Comparison of ENCODE assay signal across 13 mouse cellular contexts in the genomic region with DNA sequence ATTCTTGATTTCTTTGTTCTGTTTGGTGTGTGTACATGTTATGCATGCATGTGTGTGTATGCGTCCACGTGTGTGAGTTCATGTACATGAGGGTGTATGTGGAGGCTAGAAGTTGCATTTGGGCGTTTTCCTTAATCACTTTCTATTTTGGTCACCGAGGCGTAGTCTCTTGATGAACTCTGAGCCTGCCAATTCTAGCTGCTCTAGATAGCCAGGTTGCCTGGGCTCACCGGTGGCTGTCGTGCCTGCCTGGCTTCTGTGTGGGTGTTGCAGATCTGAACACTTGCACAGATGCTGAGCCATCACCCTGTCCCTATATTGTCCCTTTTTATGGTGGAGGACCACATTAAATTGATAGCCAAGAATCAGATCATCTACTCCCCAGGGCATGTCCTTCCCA.
DNase-seq lines count a peak whose midpoint lies in the region; TF ChIP-seq lines count a peak whose summit lies in the region.
"Had no signal": no experiment of that assay in that cellular context is flagged by ENCODE, and none has a peak within 500 bp of the region (broad histone marks: within the 10 kb centered on the region; RNA-seq: fewer than 3 reads in every experiment).

No protein-coding gene starts in this region.

- peaks cover 13% of the 10 kb centered on the region for H3K4me1 ChIP-seq in heart, adult 2 months (ENCODE audit: control insufficient read depth, insufficient read depth, low read length)
- H3K4me1 ChIP-seq: liver, embryonic 13.5 days; midbrain, embryonic 15.5 days had no signal

- no peak for TF ChIP-seq EP300 in heart, adult 2 months (IDR thresholded peaks at IDR 0.05; ENCODE audit: insufficient read depth, low read depth, low read length)

- WGBS in heart, adult 2 months, result 17% methylated on average over 7 of the region's 7 CpGs

- H3K27ac ChIP-seq in heart, adult 2 months, result peak overlapping the region; percentile 11; the same call in 1 of the 2 replicates
- H3K27ac ChIP-seq: liver, embryonic 13.5 days; midbrain, embryonic 15.5 days had no signal

- TF ChIP-seq POLR2A in heart, adult 2 months (IDR thresholded peaks at IDR 0.05; ENCODE audit: insufficient read depth, low read depth, low read length), result no peak

- H3K79me2 ChIP-seq in heart, adult 2 months (replicated peaks; ENCODE audit: control insufficient read depth, insufficient read depth, low read length), result no peaks in the 10 kb centered on the region

- peaks cover 3% of the 10 kb centered on the region; the same call in 1 of the 2 replicates for H3K36me3 ChIP-seq in heart, adult 2 months (ENCODE audit: control insufficient read depth, insufficient read depth, low read length)
- H3K36me3 ChIP-seq: liver, embryonic 13.5 days; midbrain, embryonic 15.5 days had no signal

- H3K4me3 ChIP-seq in heart, adult 2 months, result no peak overlapping the region
- H3K4me3 ChIP-seq: liver, embryonic 13.5 days; midbrain, embryonic 15.5 days had no signal

- peak; percentile 96 for DNase-seq in heart, adult 11 months
- no peak for DNase-seq in heart, postnatal 25 days (ENCODE audit: low spot score)
- DNase-seq in cerebellum, adult 9-10 months, result peak; percentile 50
- DNase-seq in heart, adult 2 months, result peak in 1 of 2 experiments; percentile 60
- peak; percentile 40 to 43 for DNase-seq in heart, postnatal 14 days
- DNase-seq in layer of hippocampus, adult 18-20 months (ENCODE audit: low spot score in 2 of 2), result no peak
- DNase-seq in adrenal gland, adult 2 months, result no peak
- DNase-seq in ovary, postnatal 36 days (ENCODE audit: low spot score), result no peak
- DNase-seq: adrenal gland, postnatal 25 days; kidney, postnatal 4 days; liver, embryonic 13.5 days; lung, postnatal 36 days had no signal

- intact Hi-C loops in heart, postnatal 25 days (cut with DNase I), result no loop called here
- intact Hi-C loops in heart, adult 2 months (cut with DNase I), result loop anchor here (5.0 kb wide), 1 partner anchor 76 kb away; no protein-coding TSS in a partner anchor
- intact Hi-C loops in heart, postnatal 14 days (cut with DNase I), result loop anchor here (5.0 kb wide), 1 partner anchor 86 kb away; a partner anchor contains a TSS

- H3K27me3 ChIP-seq in heart, adult 2 months (ENCODE audit: control insufficient read depth, insufficient read depth, low read length), result no peaks in the 10 kb centered on the region
- H3K27me3 ChIP-seq: midbrain, embryonic 15.5 days had no signal

- H3K9ac ChIP-seq in heart, adult 2 months (ENCODE audit: low read depth, low read length), result no peak overlapping the region
- H3K9ac ChIP-seq: liver, embryonic 13.5 days; midbrain, embryonic 15.5 days had no signal

- TF ChIP-seq CTCF in heart, adult 2 months (IDR thresholded peaks at IDR 0.05), result no peak

Comparison
In these comparisons a context has a peak if more than half of its experiments do, and no peak if none do; other contexts are left out.
1. DNase-seq: peak in heart, adult 11 months (single experiment), cerebellum, adult 9-10 months (single experiment) and heart, postnatal 14 days (2 of 2); none in heart, postnatal 25 days (single experiment), layer of hippocampus, adult 18-20 months (0 of 2), adrenal gland, adult 2 months (single experiment) and ovary, postnatal 36 days (single experiment).